Mouse (Mus musculus) A20 (cell line): ENCODE data around the gene Abcg1.

ENCODE experiments used
- DNase-seq: peaks from one replicate; pipeline ENCODE4 v3.0.0-alpha.2; 2011; ENCODE audit warnings: low read depth, low spot score

Gene Abcg1

GRCm38 (mm10) chr17:31040421-31040820, 17.1 kb upstream of the Abcg1 start:
- DNase-seq: no peak

DNA sequence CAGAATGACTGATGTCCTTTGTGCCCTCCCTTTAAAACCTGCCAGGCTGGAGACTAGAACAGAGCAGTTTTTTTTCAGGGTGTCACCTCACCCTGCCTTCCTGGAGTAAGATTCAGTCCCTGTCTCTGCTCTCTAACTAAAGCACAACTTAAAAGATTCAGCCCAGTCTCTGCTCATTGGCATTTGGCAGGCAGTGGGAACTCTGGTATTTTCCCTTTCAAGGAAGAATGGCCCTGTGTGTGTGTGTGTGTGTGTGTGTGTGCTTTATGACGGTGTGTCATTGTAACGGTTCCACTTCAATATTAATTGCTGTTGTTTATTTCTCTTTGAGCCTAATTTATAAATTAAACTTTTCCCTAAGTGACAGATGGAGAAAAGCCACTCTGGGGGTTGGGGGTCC, 14.7 kb upstream of the Abcg1 start:
- DNase-seq: no peak

DNA sequence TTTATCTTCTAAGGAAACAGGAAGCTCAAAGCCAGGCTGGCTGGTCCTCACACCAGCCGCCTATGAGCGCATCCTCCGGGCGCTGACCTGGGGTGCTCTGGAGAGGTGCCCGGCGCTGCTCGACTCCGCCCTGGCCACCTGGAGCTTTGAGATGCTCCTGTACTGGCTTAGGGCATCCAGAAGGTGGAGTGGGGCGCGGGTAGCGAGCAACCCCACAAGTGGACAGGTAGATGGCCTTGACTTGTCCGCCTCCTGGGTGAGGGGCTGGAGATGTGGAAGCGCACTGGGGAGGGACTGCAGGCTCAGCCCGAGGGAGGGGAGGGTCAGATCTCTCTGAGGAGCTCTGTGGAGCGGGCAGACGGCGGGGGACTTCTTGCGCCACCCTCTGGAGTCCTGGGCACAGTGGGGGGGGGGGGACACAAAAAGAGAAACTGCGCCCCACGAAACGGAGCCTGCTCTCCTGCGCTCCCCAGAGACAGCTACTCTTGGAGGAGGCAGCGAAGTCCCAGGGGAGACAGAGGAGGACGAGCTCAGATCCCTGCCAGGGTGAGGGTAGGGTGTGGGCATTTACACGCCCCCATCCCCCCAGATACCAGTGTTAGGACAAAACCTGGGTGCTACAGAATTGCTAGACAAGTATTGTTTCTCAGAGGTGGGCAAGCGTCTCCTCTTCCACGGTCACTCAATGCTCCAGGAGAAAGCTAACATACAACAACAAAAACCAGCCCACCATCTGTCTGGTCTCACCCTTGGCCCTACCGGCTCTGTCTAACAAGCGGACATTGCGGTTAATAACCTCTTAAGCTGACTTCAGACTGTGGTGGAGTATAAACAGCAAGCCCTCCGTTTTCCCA, 643 bp downstream of the Abcg1 start:
- no peak for DNase-seq

- peak; percentile 79 for DNase-seq
Measured at GRCm38 (mm10) chr17:31058745-31059085, 1.2 kb downstream of the Abcg1 start.

GRCm38 (mm10) chr17:31060196-31060587, 2.7 kb downstream of the Abcg1 start:
- no peak for DNase-seq

DNA sequence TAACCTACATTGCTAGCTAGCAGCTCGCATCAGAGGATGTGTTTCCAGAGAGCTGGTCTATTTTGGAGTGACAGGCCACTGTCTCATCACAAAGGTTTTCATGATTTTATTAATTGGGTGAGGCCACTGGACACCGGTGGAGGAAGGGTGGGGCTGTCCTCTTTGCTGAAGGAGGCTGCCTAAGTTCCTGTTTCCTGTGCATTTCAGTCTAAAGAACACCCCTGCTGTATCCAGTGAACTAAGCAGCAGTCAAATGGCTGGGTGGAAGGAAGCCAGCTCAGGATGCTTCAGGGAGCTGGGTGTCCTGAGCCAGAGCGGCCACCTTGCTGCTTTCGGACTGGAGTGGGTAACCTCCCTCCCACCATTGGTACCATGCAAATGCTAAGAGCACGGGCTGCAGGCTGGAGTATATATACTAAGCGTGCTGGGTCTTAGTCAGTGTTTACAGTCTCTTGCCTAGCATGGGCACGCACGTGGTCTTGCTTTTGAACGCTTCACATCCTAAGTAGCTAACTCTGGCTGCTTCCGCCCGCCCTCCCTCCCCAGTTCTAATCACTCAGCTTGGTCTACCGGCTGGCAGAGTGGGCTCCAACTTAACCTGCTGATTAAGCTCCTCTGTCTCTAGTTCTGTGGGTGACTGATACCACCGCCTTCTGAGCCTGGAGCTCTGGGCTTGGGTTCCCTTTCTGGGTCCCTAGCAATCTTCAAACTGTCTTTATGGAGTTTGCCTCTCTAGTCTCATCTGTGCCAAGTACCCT, 3.3 kb downstream of the Abcg1 start:
- no peak for DNase-seq

- no peak for DNase-seq
Measured at GRCm38 (mm10) chr17:31061346-31062095, 4.0 kb downstream of the Abcg1 start.

DNA sequence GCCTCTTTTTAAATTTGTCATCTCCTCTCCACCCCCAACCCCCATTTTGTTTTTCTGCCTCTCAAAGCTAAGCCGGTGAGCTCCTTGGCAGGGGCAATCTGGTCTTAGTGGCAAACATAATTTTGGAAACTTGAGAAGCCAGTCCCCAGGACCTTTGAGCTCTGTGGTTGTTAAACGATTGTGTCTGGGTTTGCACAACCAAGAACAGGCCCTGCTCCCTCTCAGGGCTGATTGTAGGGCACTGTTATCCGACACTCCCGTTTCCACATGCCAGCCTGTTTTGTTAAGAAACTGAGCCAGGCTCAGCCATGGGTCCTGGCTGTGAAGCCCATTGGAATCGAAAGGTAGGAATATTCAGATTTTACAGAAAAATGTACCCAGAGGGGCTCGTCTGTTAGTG, 8.6 kb downstream of the Abcg1 start:
- no peak for DNase-seq

GRCm38 (mm10) chr17:31067051-31067450, 9.6 kb downstream of the Abcg1 start:
- DNase-seq: peak; percentile 88

DNA sequence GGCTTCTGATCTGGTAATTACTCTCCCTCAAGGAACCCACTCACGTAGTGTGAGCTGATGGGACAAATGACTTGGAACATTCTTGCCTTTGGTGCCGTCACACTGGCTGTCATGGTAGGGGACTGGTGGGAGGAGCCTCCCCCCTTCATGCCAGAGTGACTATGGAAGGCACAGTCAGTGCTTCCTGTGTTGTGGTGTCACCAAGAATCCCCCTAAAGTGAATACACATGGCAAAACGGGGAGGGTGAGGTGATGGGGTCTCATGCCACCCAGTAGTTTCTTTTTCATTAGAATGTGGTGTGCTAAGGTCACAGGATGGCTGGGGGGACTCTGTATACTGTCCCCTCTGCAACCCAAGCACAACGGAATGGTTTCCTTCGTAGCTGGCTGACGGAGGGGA, 11.6 kb downstream of the Abcg1 start:
- DNase-seq: no peak

DNA sequence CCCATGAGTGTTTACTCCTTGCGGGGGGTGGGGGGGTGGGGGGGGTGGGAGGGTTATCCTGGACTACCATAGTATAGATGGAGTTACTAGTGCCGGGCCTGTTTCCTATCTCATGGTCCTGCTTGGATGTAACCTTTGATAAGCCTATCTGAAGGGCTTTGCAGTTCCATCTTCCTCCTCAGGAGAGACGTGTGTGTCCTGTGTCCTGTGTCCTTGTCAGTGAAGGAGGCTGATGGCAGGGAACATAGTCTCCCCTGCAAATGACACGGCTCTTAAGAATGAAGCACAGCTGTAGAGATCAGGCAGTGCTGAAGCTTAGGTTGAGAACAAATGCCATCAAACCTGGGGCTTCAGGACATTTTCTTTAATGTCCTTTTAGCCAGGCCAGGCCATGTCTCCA, 12.4 kb downstream of the Abcg1 start:
- DNase-seq: no peak

GRCm38 (mm10) chr17:31070403-31071185, 13.1 kb downstream of the Abcg1 start:
- peak; percentile 39 for DNase-seq

DNA sequence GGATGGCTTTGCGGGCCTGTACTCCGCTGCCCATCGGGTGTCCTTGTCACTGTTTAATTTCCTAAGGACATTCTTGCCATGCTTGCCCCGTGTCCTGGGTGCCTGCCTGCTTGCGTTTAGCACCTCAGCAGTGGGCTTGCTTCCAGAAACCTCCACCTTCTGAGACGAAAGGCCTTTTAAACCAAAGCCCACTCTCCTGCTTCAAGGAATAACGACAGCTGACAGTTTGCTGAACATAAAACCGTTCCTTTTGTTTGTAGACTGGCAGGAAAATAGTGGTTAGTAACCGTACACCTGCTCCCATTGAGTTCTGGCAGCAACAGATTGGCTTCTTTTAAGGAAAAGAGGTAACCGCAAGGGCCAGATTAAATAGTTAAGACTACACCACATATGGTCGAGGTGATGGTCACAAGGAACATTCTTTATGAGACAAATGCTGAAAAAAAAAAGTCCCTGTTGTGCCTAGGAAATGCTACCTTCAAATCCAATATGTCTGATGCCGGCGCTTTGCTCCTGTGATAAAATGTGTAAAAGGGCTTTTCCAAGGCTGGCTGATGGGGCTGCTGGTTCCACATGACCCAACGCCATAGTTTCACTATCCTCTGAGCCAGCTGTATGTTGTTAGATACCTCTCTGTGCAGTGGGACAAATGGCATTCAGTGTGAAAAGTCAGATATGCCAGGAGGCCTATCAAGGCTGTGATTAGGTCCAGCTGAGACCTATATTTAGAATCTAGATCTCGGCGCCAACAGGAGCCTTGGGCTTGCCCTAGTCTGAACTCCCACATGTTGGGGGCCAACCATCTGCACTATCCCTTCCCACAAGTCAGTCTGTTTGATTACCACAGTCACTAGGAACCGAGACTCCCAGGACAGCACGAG, 14.2 kb downstream of the Abcg1 start:
- DNase-seq: no peak

- DNase-seq: no peak
Measured at GRCm38 (mm10) chr17:31072872-31073271, 15.4 kb downstream of the Abcg1 start.

GRCm38 (mm10) chr17:31073273-31074052, 16.0 kb downstream of the Abcg1 start:
- DNase-seq: peak; percentile 89

DNA sequence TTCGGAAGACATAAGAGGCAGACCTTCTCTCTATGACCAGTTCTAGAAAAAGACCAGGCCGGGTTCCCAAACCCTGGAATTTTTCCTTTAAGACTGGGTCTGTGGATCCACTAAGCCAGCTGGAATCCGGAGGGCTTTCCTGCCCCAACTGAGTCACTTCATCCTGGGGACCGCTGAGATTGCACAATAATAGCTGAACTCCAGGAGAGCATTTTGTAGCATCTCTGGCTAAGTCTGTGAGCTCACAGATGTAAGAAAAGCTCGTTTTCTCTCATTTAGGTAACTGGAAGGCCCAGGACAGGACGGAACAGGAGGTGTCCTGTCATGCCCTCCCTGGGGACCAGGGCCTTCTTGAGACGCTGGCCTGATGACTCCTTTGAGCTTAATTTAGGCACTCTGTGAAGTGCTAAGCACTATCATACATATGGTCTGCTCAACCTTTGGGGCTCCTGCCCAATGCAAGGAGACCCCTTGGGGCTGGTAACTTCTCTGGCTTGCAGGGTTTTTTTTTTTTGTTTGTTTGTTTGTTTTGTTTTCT, 16.6 kb downstream of the Abcg1 start:
- DNase-seq: peak; percentile 30

DNA sequence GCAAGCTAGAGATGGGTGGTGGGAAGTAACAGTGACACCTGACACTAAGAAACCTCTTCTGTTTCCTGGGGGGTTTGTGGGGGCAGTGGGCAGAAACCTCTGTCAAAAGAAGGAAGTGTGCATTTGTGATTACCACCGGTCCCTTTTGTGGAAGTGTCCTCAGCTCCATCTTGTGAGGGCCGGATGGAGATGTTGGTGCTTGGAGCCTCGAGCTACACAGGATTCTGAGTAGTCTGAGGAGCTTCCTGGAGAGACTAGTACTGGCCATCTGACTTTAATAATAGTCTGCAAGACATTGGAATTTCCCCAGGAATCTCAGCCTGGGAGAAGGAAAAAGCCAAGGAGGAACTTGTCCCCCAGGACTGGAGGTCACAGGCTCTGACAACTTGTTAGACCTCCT, 17.2 kb downstream of the Abcg1 start:
- peak; percentile 52 for DNase-seq

DNA sequence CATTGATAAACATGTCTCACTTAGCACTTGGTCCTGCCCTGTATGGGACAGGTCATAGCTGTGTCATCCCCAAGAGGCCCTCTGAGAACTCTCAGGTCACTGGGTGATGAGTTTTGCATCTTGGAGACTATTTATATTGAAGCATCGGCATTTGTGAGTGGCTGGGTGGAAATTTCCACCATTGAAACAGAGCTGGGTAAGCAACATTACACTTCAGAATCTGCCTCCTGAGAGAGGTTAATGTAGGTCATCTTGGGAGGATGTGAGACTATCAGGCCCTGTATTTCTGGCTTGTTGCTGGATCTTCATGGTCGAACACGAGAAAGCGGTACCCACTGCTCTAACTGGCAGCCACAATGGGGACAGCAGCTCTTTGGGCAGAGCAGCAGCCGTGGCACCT, 18.0 kb downstream of the Abcg1 start:
- DNase-seq: peak; percentile 79

DNA sequence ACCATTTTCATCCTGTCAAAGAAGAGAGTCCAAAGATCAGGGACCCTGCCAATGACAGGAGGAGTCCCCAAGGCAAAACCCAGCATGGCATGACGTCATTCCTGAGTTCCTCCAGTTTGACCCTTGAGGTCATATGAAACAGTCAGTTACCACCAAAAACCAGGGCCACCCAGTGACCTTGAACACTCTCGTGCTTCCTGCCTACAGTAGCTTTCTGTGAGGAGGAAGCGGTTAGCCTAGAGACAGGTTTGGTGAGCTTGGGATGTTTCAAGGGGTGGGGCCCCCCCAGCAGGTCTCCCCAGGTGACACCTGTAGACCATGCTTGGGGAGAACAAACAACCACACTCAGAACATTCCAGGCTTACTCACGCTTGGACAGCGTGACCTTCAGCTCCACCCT, 20.1 kb downstream of the Abcg1 start:
- no peak for DNase-seq
